Mouse (Mus musculus) retina, adult 2 months (tissue): ENCODE results near the gene Olfr591.
"Not testable (repeated sequence)": the region's sequence is repeated elsewhere in the genome, so short reads cannot be mapped to it uniquely, and the experiment has no call there.

Source experiments
- DNase-seq: peaks from one replicate; pipeline ENCODE4 v3.0.0-alpha.2; 2012; ENCODE audit warnings: low read depth, low spot score

Olfr591 gene

DNA sequence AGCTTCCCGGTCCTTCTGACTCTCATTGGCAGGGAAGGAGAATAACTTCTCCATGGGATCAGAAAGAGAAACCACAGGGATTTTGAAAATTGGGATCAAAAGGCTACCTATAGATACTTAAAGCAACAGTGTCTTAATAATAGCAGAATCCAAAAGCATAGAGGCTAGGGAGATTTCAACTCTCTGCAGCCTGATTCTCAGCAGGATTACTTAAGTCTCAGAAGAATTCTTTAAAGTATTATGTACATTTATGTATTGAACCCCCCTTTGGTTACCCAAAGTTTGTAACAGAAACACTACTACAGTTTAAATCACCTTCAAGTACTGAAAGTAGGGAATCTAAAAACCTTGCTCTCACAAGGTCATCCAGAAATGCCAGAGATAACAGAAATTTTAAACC is at the start of gene Olfr591:
TSS of gene Olfr591 (minus strand) at position 101 of the 400 bp plus-strand sequence.
- DNase-seq: no peak

DNA sequence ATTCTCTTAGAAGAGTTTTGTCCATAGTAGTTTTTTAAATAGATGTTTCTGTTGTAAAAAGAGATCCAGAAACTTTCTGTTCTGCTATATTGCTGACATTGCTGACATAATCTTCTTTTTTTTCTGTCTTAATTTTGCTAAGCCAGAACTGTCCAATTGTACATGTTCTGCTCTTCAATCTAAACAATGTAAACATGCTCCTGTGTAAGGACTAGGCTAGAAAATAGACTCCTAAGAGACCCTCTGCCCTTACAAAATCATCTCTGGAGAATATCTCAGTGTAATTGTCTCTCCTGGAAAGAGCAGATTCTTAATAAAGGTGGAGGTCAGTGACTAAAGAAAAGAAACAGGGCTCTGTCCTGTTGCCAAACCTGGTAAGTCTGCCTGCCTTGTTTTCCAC is 38.6 kb upstream of the Olfr591 start, which contains the start of gene Olfr594:
TSS of gene Olfr594 (plus strand) at position 301 of the 400 bp plus-strand sequence.
- no peak for DNase-seq

DNA sequence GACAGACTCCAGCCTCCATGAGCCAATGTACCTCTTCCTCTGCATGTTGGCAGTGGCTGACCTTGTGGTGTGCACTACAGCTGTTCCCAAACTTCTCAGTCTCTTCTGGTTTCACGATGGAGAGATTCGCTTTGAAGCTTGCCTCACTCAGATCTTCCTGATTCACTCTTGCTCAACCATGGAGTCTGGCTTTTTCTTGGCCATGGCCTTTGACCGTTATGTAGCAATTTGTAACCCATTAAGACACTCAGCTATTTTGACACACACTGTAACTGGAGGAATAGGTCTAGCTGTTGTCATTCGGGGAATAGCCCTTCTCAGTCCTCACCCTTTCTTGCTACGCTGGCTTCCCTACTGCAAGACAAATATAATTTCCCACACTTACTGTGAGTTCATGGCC is 33.9 kb upstream of the Olfr591 start:
- DNase-seq: not testable (repeated sequence)

DNA sequence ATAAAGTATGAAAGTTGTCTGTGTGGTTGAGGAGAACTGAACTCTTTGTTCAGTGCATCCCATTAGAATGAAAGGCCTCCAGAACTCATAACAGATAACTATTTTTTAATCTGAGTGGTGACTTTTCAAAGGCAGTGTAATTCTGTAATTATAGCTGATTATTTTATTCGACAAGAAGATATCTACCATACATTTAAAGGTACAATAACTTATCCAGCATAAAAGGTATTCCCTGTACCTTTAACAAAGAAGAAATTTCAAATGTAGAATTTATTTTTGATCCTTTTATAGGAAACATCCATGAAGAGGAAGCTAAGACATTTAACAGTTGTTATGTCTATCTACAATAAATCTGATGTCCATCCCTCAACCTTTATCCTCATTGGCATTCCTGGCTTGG is 33.4 kb upstream of the Olfr591 start, which contains the start of gene Olfr593:
TSS of gene Olfr593 (plus strand) at position 301 of the 400 bp plus-strand sequence.
- DNase-seq: no peak

DNA sequence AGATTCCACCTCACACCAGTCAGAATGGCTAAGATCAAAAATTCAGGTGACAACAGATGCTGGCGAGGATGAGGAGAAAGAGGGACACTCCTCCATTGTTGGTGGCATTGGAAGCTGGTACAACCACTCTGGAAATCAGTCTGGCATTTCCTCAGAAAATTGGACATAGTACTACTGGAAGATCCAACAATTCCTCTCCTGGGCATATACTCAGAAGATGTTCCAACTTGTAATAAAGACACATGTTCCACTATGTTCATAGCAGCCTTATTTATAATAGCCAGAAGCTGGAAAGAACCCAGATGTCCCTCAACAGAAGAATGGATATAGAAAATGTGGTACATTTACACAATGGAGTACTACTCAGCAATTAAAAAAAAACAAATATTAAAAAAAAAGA is 6.4 kb upstream of the Olfr591 start, which contains the start of gene Olfr592:
TSS of gene Olfr592 (plus strand) at position 301 of the 400 bp plus-strand sequence.
- DNase-seq: not testable (repeated sequence)

DNA sequence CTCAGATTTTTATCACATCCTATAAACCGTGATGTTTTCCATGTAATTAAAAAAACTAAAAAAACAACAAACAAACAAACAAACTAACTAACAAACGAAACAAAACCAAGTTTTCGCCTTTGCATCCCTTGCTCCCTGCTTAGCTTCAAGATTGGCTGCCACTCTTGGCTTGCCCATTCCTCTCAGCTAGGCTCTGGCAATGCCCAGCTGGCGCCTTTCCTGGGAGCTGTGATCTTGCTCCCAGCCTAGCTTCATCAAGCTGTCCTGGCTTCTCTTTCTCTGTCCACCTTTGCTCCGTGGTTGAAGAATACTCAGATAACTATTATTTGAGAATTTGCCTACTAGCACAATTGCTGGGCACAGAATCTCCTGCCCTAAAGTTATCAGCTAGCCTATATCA is 8.4 kb downstream of the Olfr591 start:
- no peak for DNase-seq

DNA sequence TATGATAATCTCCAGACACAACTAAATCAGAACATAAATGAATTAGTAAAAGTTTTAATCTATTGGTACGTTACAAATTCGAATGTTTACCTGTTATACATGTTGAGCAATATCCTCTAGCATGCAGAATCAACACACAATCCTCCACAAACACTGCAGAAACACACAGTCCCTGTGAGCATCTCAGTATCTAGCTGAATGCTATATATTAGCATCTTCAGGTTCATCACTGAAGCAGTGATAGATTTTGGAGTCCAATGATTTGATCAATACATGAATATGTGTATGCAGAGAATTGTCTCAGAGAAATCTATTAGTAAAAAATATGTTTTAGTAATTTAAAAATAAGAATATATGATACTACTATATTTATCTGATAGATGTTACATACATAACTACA is 21.9 kb downstream of the Olfr591 start, which contains the start of gene Olfr589:
TSS of gene Olfr589 (minus strand) at position 101 of the 400 bp plus-strand sequence.
- DNase-seq: no peak

DNA sequence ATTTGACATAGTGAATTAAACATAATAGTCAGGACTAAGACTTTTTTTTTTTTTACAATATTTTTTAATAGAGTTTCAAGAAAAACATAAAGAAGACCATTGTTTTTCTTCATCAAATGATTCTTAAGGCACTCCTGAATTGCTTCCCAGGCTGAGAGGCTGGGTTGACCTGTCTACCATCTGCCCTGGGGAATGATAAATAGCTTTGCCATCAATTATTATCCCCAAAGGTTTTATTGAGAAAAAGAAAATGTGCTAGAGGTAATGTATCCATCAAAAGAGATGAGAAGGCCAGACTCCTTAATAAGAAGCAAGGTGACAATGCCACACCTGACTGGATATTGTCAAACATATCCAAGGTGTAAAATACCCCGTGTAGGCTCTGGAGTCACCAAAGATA is 37.6 kb downstream of the Olfr591 start, which contains the start of gene Olfr588-ps1:
TSS of gene Olfr588-ps1 (plus strand) at position 301 of the 400 bp plus-strand sequence.
- no peak for DNase-seq

DNA sequence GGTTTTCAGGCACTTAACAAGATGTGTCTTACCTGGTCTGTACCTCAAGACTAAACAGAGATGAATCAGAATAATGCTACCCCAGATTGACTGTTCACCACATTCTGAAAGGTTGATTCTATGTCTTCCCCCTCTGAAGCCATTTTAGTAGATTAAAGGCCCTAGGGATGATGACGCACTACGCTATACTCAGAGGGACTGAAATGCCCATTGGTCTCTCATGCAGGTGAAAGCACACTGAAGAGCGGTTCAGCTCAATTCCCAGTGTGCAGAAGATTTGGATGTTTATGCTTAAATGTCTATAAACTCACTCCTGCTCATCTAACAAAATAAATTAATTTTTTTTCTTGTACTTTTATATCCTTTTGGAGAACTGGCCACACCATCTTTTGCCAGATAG is 52.6 kb downstream of the Olfr591 start, which contains the start of gene Olfr586:
TSS of gene Olfr586 (minus strand) at position 101 of the 400 bp plus-strand sequence.
- DNase-seq: no peak

DNA sequence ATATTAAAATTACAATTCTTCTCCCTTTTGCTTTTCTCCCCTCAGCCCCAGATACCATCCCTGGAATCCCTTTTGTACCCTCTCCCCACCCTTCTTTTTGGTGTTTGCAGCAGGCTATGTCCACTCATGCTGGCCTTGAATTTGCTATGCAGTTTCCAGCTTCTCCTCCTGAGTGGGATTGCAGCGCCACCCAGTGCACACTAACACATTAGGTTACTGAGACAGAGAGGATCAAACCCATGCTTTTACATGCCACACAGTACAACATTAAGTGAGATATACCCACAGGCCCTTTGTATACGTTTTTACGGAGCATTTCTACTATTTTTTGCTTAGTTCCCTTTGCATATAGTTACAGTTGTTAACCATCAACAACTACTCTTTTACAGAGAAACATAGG is 58.7 kb downstream of the Olfr591 start:
- no peak for DNase-seq
